Mouse (Mus musculus): ENCODE results near the gene Fgf12. TPM values are rescaled to one million over a fixed set of nuclear protein-coding genes. Genes with fewer than 3 reads are reported as not detected.

Gene Fgf12
- polyA plus RNA-seq, 1 experiment from 2014 or later, result 3.9 TPM

DNA sequence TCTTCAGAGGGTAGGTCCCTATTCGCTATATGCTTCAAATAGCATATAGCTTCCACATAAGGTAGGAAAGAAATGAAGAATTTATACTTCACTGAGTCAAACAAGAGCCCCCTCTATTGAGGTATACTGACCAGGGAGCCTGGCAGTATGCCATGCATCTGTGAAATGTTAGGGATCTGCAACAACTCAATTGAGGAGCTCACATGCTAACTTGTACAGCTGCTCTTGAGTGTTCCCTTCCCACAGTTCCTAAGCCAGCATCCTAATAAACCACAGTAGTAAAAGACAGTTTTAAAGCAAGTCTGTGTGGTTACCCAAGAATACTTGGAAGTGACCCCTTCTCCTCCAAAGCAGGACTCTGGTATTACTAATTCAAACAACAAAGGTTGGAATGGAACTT is 331.3 kb downstream of the Fgf12 start:
- no peaks in the 10 kb centered on the region for H3K4me1 ChIP-seq (replicated peaks)
- 90% methylated on average over 1 of the region's 1 CpGs for WGBS
- no peak for DNase-seq (ENCODE audit: low spot score)
- no peaks in the 10 kb centered on the region for H3K27me3 ChIP-seq (ENCODE audit: insufficient read depth, poor library complexity, severe bottlenecking)
- no peak overlapping the region for H3K27ac ChIP-seq
- H3K9me3 ChIP-seq, result no peaks in the 10 kb centered on the region
- H3K4me3 ChIP-seq, result no peak overlapping the region
- H3K36me3 ChIP-seq, result no peaks in the 10 kb centered on the region

GRCm38 (mm10) chr16:28419693-28420299 is 333.1 kb downstream of the Fgf12 start:
- Histone ChIP-seq H3K9me3 (no peaks in the 10 kb centered on the region), H3K4me1 (replicated peaks) (no peaks in the 10 kb centered on the region), H3K27ac (no peak overlapping the region), H3K27me3 (ENCODE audit: insufficient read depth, poor library complexity, severe bottlenecking) (no peaks in the 10 kb centered on the region), H3K36me3 (no peaks in the 10 kb centered on the region), H3K4me3 (no peak overlapping the region)
- 89% methylated on average over 3 of the region's 3 CpGs for WGBS
- no peak for DNase-seq (ENCODE audit: low spot score)

- Histone ChIP-seq H3K27ac (no peak overlapping the region), H3K27me3 (ENCODE audit: insufficient read depth, poor library complexity, severe bottlenecking) (no peaks in the 10 kb centered on the region), H3K4me3 (no peak overlapping the region), H3K4me1 (replicated peaks) (no peaks in the 10 kb centered on the region), H3K9me3 (no peaks in the 10 kb centered on the region), H3K36me3 (no peaks in the 10 kb centered on the region)
- 82% methylated on average over 5 of the region's 5 CpGs for WGBS
- no peak for DNase-seq (ENCODE audit: low spot score)
These were observed 341.6 kb downstream of the Fgf12 start for GRCm38 (mm10) chr16:28411210-28411817.

GRCm38 (mm10) chr16:28408294-28408693 is 344.6 kb downstream of the Fgf12 start:
- Histone ChIP-seq H3K27me3 (ENCODE audit: insufficient read depth, poor library complexity, severe bottlenecking) (no peaks in the 10 kb centered on the region), H3K9me3 (no peaks in the 10 kb centered on the region), H3K4me3 (no peak overlapping the region), H3K36me3 (no peaks in the 10 kb centered on the region), H3K27ac (no peak overlapping the region), H3K4me1 (replicated peaks) (no peaks in the 10 kb centered on the region)
- no peak for DNase-seq (ENCODE audit: low spot score)
- WGBS, result 77% methylated on average over 7 of the region's 7 CpGs

GRCm38 (mm10) chr16:28407892-28408291 is 345.0 kb downstream of the Fgf12 start:
- no peaks in the 10 kb centered on the region for H3K27me3 ChIP-seq (ENCODE audit: insufficient read depth, poor library complexity, severe bottlenecking)
- no peaks in the 10 kb centered on the region for H3K4me1 ChIP-seq (replicated peaks)
- no peaks in the 10 kb centered on the region for H3K9me3 ChIP-seq
- no peak for DNase-seq (ENCODE audit: low spot score)
- H3K27ac ChIP-seq, result no peak overlapping the region
- H3K4me3 ChIP-seq, result no peak overlapping the region
- no peaks in the 10 kb centered on the region for H3K36me3 ChIP-seq
- WGBS, result 79% methylated on average over 2 of the region's 2 CpGs

GRCm38 (mm10) chr16:28404156-28404555 is 348.7 kb downstream of the Fgf12 start:
- H3K9me3 ChIP-seq, result no peaks in the 10 kb centered on the region
- DNase-seq (ENCODE audit: low spot score), result no peak
- no peak overlapping the region for H3K4me3 ChIP-seq
- no peaks in the 10 kb centered on the region for H3K4me1 ChIP-seq (replicated peaks)
- no peaks in the 10 kb centered on the region for H3K36me3 ChIP-seq
- H3K27me3 ChIP-seq (ENCODE audit: insufficient read depth, poor library complexity, severe bottlenecking), result no peaks in the 10 kb centered on the region
- no peak overlapping the region for H3K27ac ChIP-seq
- 86% methylated on average over 1 of the region's 1 CpGs for WGBS

GRCm38 (mm10) chr16:28402701-28403100 is 350.2 kb downstream of the Fgf12 start:
- Histone ChIP-seq H3K36me3 (no peaks in the 10 kb centered on the region), H3K27me3 (ENCODE audit: insufficient read depth, poor library complexity, severe bottlenecking) (no peaks in the 10 kb centered on the region), H3K4me1 (replicated peaks) (no peaks in the 10 kb centered on the region), H3K27ac (no peak overlapping the region), H3K9me3 (no peaks in the 10 kb centered on the region), H3K4me3 (no peak overlapping the region)
- DNase-seq (ENCODE audit: low spot score), result no peak
- 75% methylated on average over 4 of the region's 4 CpGs for WGBS

- WGBS, result 91% methylated on average over 5 of the region's 5 CpGs
- no peak for DNase-seq (ENCODE audit: low spot score)
- Histone ChIP-seq H3K9me3 (no peaks in the 10 kb centered on the region), H3K27ac (no peak overlapping the region), H3K36me3 (no peaks in the 10 kb centered on the region), H3K27me3 (ENCODE audit: insufficient read depth, poor library complexity, severe bottlenecking) (no peaks in the 10 kb centered on the region), H3K4me3 (no peak overlapping the region), H3K4me1 (replicated peaks) (no peaks in the 10 kb centered on the region)
These were observed 361.6 kb downstream of the Fgf12 start for GRCm38 (mm10) chr16:28391283-28391682.

- no peak overlapping the region for H3K4me3 ChIP-seq
- H3K36me3 ChIP-seq, result no peaks in the 10 kb centered on the region
- H3K27me3 ChIP-seq (ENCODE audit: insufficient read depth, poor library complexity, severe bottlenecking), result no peaks in the 10 kb centered on the region
- no peaks in the 10 kb centered on the region for H3K4me1 ChIP-seq (replicated peaks)
- no peaks in the 10 kb centered on the region for H3K9me3 ChIP-seq
- 89% methylated on average over 4 of the region's 4 CpGs for WGBS
- H3K27ac ChIP-seq, result no peak overlapping the region
- no peak for DNase-seq (ENCODE audit: low spot score)
These were observed 363.8 kb downstream of the Fgf12 start for GRCm38 (mm10) chr16:28389114-28389513.

DNA sequence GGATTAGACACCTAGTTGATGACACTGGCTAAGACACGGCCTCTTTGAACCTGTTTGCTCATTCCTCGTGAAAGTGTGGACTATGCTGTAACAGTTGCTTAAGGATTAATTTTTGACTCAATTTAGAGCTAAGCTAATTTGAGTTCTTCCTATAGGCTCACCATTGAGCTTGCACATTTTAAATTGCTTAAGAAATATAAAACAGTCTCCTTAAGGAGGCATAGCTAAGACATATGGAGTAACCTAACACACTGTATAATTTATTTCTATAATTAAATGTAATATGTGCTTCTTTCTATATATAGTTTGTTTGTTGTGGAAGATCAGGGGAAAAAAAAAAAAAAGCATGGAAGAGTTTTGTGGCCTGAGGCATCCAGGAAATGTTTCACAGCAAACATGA is 378.1 kb downstream of the Fgf12 start:
- DNase-seq (ENCODE audit: low spot score), result no peak
- Histone ChIP-seq H3K36me3 (no peaks in the 10 kb centered on the region), H3K4me3 (no peak overlapping the region), H3K27ac (no peak overlapping the region), H3K4me1 (replicated peaks) (no peaks in the 10 kb centered on the region), H3K27me3 (ENCODE audit: insufficient read depth, poor library complexity, severe bottlenecking) (no peaks in the 10 kb centered on the region), H3K9me3 (no peaks in the 10 kb centered on the region)
- 91% methylated on average over 2 of the region's 2 CpGs for WGBS

- no peaks in the 10 kb centered on the region for H3K4me1 ChIP-seq (replicated peaks)
- no peak overlapping the region for H3K27ac ChIP-seq
- DNase-seq (ENCODE audit: low spot score), result no peak
- H3K9me3 ChIP-seq, result no peaks in the 10 kb centered on the region
- H3K27me3 ChIP-seq (ENCODE audit: insufficient read depth, poor library complexity, severe bottlenecking), result no peaks in the 10 kb centered on the region
- no peak overlapping the region for H3K4me3 ChIP-seq
- H3K36me3 ChIP-seq, result no peaks in the 10 kb centered on the region
These were observed 379.6 kb downstream of the Fgf12 start for GRCm38 (mm10) chr16:28373311-28373710.

- 86% methylated on average over 2 of the region's 2 CpGs for WGBS
- Histone ChIP-seq H3K9me3 (no peaks in the 10 kb centered on the region), H3K27ac (no peak overlapping the region), H3K36me3 (no peaks in the 10 kb centered on the region), H3K27me3 (ENCODE audit: insufficient read depth, poor library complexity, severe bottlenecking) (no peaks in the 10 kb centered on the region), H3K4me3 (no peak overlapping the region), H3K4me1 (replicated peaks) (no peaks in the 10 kb centered on the region)
- no peak for DNase-seq (ENCODE audit: low spot score)
These were observed 402.2 kb downstream of the Fgf12 start for GRCm38 (mm10) chr16:28350624-28351023.

GRCm38 (mm10) chr16:28345323-28345722 is 407.5 kb downstream of the Fgf12 start:
- no peak overlapping the region for H3K27ac ChIP-seq
- 66% methylated on average over 6 of the region's 6 CpGs for WGBS
- no peak for DNase-seq (ENCODE audit: low spot score)
- H3K27me3 ChIP-seq (ENCODE audit: insufficient read depth, poor library complexity, severe bottlenecking), result no peaks in the 10 kb centered on the region
- H3K4me3 ChIP-seq, result no peak overlapping the region
- no peaks in the 10 kb centered on the region for H3K9me3 ChIP-seq
- no peaks in the 10 kb centered on the region for H3K4me1 ChIP-seq (replicated peaks)
- H3K36me3 ChIP-seq, result no peaks in the 10 kb centered on the region

DNA sequence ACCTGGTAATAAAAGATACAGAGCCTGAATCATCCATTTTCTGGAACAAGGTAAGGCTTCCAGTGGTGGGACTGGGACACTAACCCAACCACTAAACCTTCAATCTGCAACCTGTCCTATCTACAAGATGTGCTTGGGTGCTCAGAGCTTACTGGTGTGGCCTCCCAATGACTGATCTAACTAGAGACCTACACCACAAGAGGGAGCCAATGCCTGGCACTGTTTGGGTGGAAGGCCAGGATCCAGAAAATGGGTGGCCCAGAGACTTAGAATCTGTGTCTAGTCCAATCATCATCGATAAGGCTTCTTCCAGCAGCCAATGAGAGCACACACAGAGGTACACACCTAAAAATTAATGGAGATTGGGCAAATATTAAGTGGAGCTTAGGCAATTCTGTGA is 414.9 kb downstream of the Fgf12 start:
- WGBS, result 93% methylated on average over 1 of the region's 1 CpGs

More for the DNA sequence above, 414.9 kb downstream of the Fgf12 start:
- Histone ChIP-seq H3K36me3 (no peaks in the 10 kb centered on the region), H3K27me3 (ENCODE audit: insufficient read depth, poor library complexity, severe bottlenecking) (no peaks in the 10 kb centered on the region), H3K4me3 (no peak overlapping the region), H3K9me3 (no peaks in the 10 kb centered on the region), H3K4me1 (replicated peaks) (no peaks in the 10 kb centered on the region), H3K27ac (no peak overlapping the region)
- DNase-seq (ENCODE audit: low spot score), result no peak

All from hindbrain, embryonic 10.5 days (tissue).